Mouse (Mus musculus) liver, embryonic 14.5 days (tissue): ENCODE data around the gene Zbed6.

ENCODE experiments used
- CTCF ChIP-seq: IDR thresholded peaks from 2 replicates; pipeline ENCODE4 v1.5.1; 2016; ENCODE audit warnings: antibody characterized with exemption, low read depth, control low read depth
- EP300 ChIP-seq: IDR thresholded peaks from 2 replicates; pipeline ENCODE4 v1.6.1; 2016; ENCODE audit warnings: antibody characterized with exemption, low read depth

DNA sequence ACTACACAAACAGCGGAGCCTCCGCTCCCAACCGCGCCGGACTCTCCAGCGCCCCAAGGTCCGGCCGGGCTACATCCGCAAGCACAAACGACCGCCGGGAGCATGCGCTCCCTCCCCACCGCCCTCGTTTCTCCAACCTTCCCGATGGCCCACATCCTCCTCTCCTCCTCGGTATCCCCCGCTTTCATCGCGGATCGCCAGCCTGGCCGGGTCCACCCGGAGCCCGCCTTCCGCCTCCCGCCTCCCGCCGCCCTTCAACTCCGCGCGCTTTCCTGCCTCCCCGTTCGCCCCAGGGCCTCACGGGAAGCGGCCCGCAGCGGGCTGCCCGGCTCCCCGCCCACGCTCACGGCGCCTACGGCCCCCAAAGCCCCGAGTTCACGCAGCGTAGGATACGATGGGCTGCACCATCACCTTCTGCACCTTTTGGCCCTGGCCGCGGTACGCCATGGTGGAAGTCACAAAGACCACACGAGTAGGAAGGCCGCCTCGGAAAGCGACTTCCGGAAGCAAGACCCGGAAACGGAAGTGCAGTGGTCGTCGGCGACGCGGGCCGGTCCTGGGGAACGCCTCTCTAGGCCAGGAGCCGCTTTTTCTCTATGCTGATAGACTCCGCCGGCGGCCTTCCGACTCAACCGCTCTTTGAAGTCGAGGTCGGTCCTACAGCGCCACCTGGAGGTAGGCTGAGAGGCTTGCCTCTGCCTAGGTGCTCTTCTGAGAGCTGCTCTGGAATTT is 50.7 kb downstream of the Zbed6 start, which contains the start of gene Snrpe:
- peak; percentile 99 for TF ChIP-seq CTCF
- 0 out of 2 replicates have a peak, but pooled peaks have one; percentile 4 for TF ChIP-seq EP300
